Mouse (Mus musculus): Measurements from ENCODE around the gene Fam98c. TPM values are rescaled to one million over a fixed set of nuclear protein-coding genes. Genes with fewer than 3 reads are reported as not detected.
A peak's percentile ranks its signal among the peaks of the same experiment; 100 is the strongest.

Gene Fam98c
- polyA plus RNA-seq, 1 experiment from 2014 or later = 6.5 TPM

- Histone ChIP-seq H3K4me2 (0 out of 2 replicates have a peak overlapping the region, but pooled peaks have one; percentile 23), H3K27me3 (peaks cover 27% of the 10 kb centered on the region), H3K4me3 (replicated peaks) (0 out of 2 replicates have a peak overlapping the region, but pooled peaks have one; percentile 35), H3K27ac (replicated peaks) (no peak overlapping the region), H3K9ac (no peak overlapping the region), H3K4me1 (replicated peaks) (no peaks in the 10 kb centered on the region), H3K36me3 (replicated peaks) (no peaks in the 10 kb centered on the region), H3K9me3 (replicated peaks) (no peaks in the 10 kb centered on the region)
- no peak for ATAC-seq (ENCODE audit: insufficient read depth)
- WGBS (ENCODE audit: insufficient replicate concordance) = 1% methylated on average over 3 of the region's 4 CpGs
Measured at GRCm38 (mm10) chr7:29134230-29134629, 21.8 kb downstream of the Fam98c start.

GRCm38 (mm10) chr7:29128725-29129124, 27.3 kb downstream of the Fam98c start:
- no peak overlapping the region for H3K9ac ChIP-seq
- H3K4me3 ChIP-seq (replicated peaks) = no peak overlapping the region
- H3K27ac ChIP-seq (replicated peaks) = no peak overlapping the region
- H3K9me3 ChIP-seq (replicated peaks) = no peaks in the 10 kb centered on the region
- peaks cover 9% of the 10 kb centered on the region for H3K27me3 ChIP-seq
- 63% methylated on average over 2 of the region's 2 CpGs for WGBS (ENCODE audit: insufficient replicate concordance)
- peaks cover 24% of the 10 kb centered on the region for H3K4me1 ChIP-seq (replicated peaks)
- no peaks in the 10 kb centered on the region for H3K36me3 ChIP-seq (replicated peaks)
- no peak for ATAC-seq (ENCODE audit: insufficient read depth)
- H3K4me2 ChIP-seq = no peak overlapping the region

GRCm38 (mm10) chr7:29126173-29126915, 29.7 kb downstream of the Fam98c start:
- Histone ChIP-seq H3K4me2 (no peak overlapping the region), H3K9me3 (replicated peaks) (no peaks in the 10 kb centered on the region), H3K4me3 (replicated peaks) (no peak overlapping the region), H3K36me3 (replicated peaks) (no peaks in the 10 kb centered on the region), H3K27me3 (peaks cover 10% of the 10 kb centered on the region), H3K9ac (no peak overlapping the region), H3K4me1 (replicated peaks) (peaks cover 26% of the 10 kb centered on the region), H3K27ac (replicated peaks) (no peak overlapping the region)
- 4% methylated on average over 7 of the region's 7 CpGs for WGBS (ENCODE audit: insufficient replicate concordance)
- ATAC-seq (ENCODE audit: insufficient read depth) = no peak

- Histone ChIP-seq H3K27ac (replicated peaks) (no peak within 1 kb of the TSS), H3K9ac (no peak within 1 kb of the TSS; the same call in 1 of the 2 replicates), H3K9me3 (replicated peaks) (no peaks in the 10 kb centered on the region), H3K4me1 (replicated peaks) (peaks cover 26% of the 10 kb centered on the region), H3K4me3 (replicated peaks) (peak within 1 kb of the TSS; percentile 33), H3K4me2 (peak within 1 kb of the TSS; percentile 66), H3K36me3 (replicated peaks) (no peaks in the 10 kb centered on the region), H3K27me3 (peaks cover 10% of the 10 kb centered on the region)
- 0% methylated on average over 16 of the region's 16 CpGs for WGBS (ENCODE audit: insufficient replicate concordance)
- peak; percentile 54; the same call in 1 of the 2 replicates for ATAC-seq (ENCODE audit: insufficient read depth)
Measured at GRCm38 (mm10) chr7:29124970-29125369, 31.1 kb downstream of the Fam98c start, which contains the start of gene Ryr1. Gene Ryr1, minus strand, starts transcription at chr7:29125179.

GRCm38 (mm10) chr7:29123531-29124358, 32.3 kb downstream of the Fam98c start:
- Histone ChIP-seq H3K27me3 (peaks cover 10% of the 10 kb centered on the region), H3K4me2 (no peak overlapping the region), H3K4me3 (replicated peaks) (no peak overlapping the region), H3K27ac (replicated peaks) (no peak overlapping the region), H3K9ac (no peak overlapping the region), H3K36me3 (replicated peaks) (no peaks in the 10 kb centered on the region), H3K4me1 (replicated peaks) (peaks cover 26% of the 10 kb centered on the region), H3K9me3 (replicated peaks) (no peaks in the 10 kb centered on the region)
- 0 out of 2 replicates have a peak, but pooled peaks have one; percentile 23 for ATAC-seq (ENCODE audit: insufficient read depth)
- 27% methylated on average over 5 of the region's 5 CpGs for WGBS (ENCODE audit: insufficient replicate concordance)

- Histone ChIP-seq H3K27me3 (peaks cover 10% of the 10 kb centered on the region), H3K27ac (replicated peaks) (no peak overlapping the region), H3K4me2 (no peak overlapping the region), H3K36me3 (replicated peaks) (no peaks in the 10 kb centered on the region), H3K4me1 (replicated peaks) (peaks cover 26% of the 10 kb centered on the region), H3K9me3 (replicated peaks) (no peaks in the 10 kb centered on the region), H3K9ac (no peak overlapping the region), H3K4me3 (replicated peaks) (no peak overlapping the region)
- 68% methylated on average over 9 of the region's 9 CpGs for WGBS (ENCODE audit: insufficient replicate concordance)
- ATAC-seq (ENCODE audit: insufficient read depth) = no peak
Measured at GRCm38 (mm10) chr7:29122821-29123220, 33.2 kb downstream of the Fam98c start.

GRCm38 (mm10) chr7:29119526-29119925, 36.5 kb downstream of the Fam98c start:
- H3K4me3 ChIP-seq (replicated peaks) = no peak overlapping the region
- H3K27me3 ChIP-seq = peaks cover 9% of the 10 kb centered on the region
- H3K36me3 ChIP-seq (replicated peaks) = no peaks in the 10 kb centered on the region
- no peak overlapping the region for H3K4me2 ChIP-seq
- H3K9me3 ChIP-seq (replicated peaks) = no peaks in the 10 kb centered on the region
- 43% methylated on average over 1 of the region's 1 CpGs for WGBS (ENCODE audit: insufficient replicate concordance)
- H3K9ac ChIP-seq = no peak overlapping the region
- H3K4me1 ChIP-seq (replicated peaks) = peaks cover 10% of the 10 kb centered on the region
- no peak for ATAC-seq (ENCODE audit: insufficient read depth)
- H3K27ac ChIP-seq (replicated peaks) = no peak overlapping the region

- Histone ChIP-seq H3K4me2 (no peak overlapping the region), H3K9me3 (replicated peaks) (no peaks in the 10 kb centered on the region), H3K9ac (no peak overlapping the region), H3K36me3 (replicated peaks) (no peaks in the 10 kb centered on the region), H3K27ac (replicated peaks) (no peak overlapping the region), H3K27me3 (no peaks in the 10 kb centered on the region), H3K4me1 (replicated peaks) (no peaks in the 10 kb centered on the region), H3K4me3 (replicated peaks) (no peak overlapping the region)
- 30% methylated on average over 18 of the region's 18 CpGs for WGBS (ENCODE audit: insufficient replicate concordance)
- no peak for ATAC-seq (ENCODE audit: insufficient read depth)
Measured at GRCm38 (mm10) chr7:29118142-29118851, 37.7 kb downstream of the Fam98c start.

GRCm38 (mm10) chr7:29108992-29109955, 46.8 kb downstream of the Fam98c start:
- H3K27me3 ChIP-seq = no peaks in the 10 kb centered on the region
- ATAC-seq (ENCODE audit: insufficient read depth) = no peak
- H3K4me1 ChIP-seq (replicated peaks) = no peaks in the 10 kb centered on the region
- H3K36me3 ChIP-seq (replicated peaks) = no peaks in the 10 kb centered on the region
- 36% methylated on average over 38 of the region's 38 CpGs for WGBS (ENCODE audit: insufficient replicate concordance)
- no peaks in the 10 kb centered on the region for H3K9me3 ChIP-seq (replicated peaks)
- peak overlapping the region; percentile 18; the same call in 1 of the 2 replicates for H3K4me2 ChIP-seq
- no peak overlapping the region for H3K4me3 ChIP-seq (replicated peaks)
- H3K9ac ChIP-seq = no peak overlapping the region
- no peak overlapping the region for H3K27ac ChIP-seq (replicated peaks)

Measured in liver, embryonic 15.5 days (tissue).